Comparison of ENCODE assay signal across 8 mouse cellular contexts in genomic region chr6:118838919-118839915, GRCm38 (mm10).
DNase-seq lines count a peak whose midpoint lies in the region; ATAC-seq and TF ChIP-seq lines count a peak whose summit lies in the region.

No protein-coding gene starts in this region.

- H3K27ac ChIP-seq in intestine, postnatal 0 days (ENCODE audit: low read depth, low read length): no peak overlapping the region
- no peak overlapping the region for H3K27ac ChIP-seq in liver, embryonic 14.5 days
- H3K27ac ChIP-seq in forebrain, embryonic 16.5 days (ENCODE audit: low read length): no peak overlapping the region
- H3K27ac ChIP-seq in hindbrain, embryonic 12.5 days: no peak overlapping the region

- WGBS in intestine, postnatal 0 days: 31% methylated on average over 14 of the region's 14 CpGs
- WGBS in liver, embryonic 14.5 days (ENCODE audit: insufficient replicate concordance): 20% methylated on average over 14 of the region's 14 CpGs
- WGBS in forebrain, embryonic 16.5 days: 75% methylated on average over 14 of the region's 14 CpGs
- WGBS in hindbrain, embryonic 12.5 days: 67% methylated on average over 14 of the region's 14 CpGs

- ATAC-seq in erythroblast, adult 5-6 weeks (replicated peaks; ENCODE audit: low FRiP score, poor library complexity, severe bottlenecking): no peak
- ATAC-seq in intestine, postnatal 0 days: 0 out of 2 replicates have a peak, but pooled peaks have one; percentile 51
- peak; percentile 76 for ATAC-seq in liver, embryonic 14.5 days (ENCODE audit: insufficient read depth)
- ATAC-seq in forebrain, embryonic 16.5 days: no peak
- no peak for ATAC-seq in hindbrain, embryonic 12.5 days (ENCODE audit: low FRiP score)

- TF ChIP-seq EP300 in liver, embryonic 14.5 days (IDR thresholded peaks at IDR 0.05; ENCODE audit: low read depth): no peak

- no peaks in the 10 kb centered on the region for H3K9me3 ChIP-seq in erythroblast, embryonic 14.5 days (ENCODE audit: control insufficient read depth, low read length)
- no peaks in the 10 kb centered on the region for H3K9me3 ChIP-seq in intestine, postnatal 0 days (ENCODE audit: control insufficient read depth)
- H3K9me3 ChIP-seq in liver, embryonic 14.5 days (ENCODE audit: control insufficient read depth, low read length): no peaks in the 10 kb centered on the region
- no peaks in the 10 kb centered on the region for H3K9me3 ChIP-seq in forebrain, embryonic 16.5 days (ENCODE audit: control insufficient read depth, low read length)
- H3K9me3 ChIP-seq in hindbrain, embryonic 12.5 days (replicated peaks): no peaks in the 10 kb centered on the region

- peak overlapping the region; percentile 10 for H3K4me3 ChIP-seq in erythroblast, embryonic 14.5 days (replicated peaks)
- H3K4me3 ChIP-seq in intestine, postnatal 0 days (ENCODE audit: low read depth, low read length): no peak overlapping the region
- H3K4me3 ChIP-seq in liver, embryonic 14.5 days (ENCODE audit: insufficient read depth in 1 of 2, low read depth in 2 of 2, low read length in 2 of 2): no peak overlapping the region
- H3K4me3 ChIP-seq in forebrain, embryonic 16.5 days (replicated peaks; ENCODE audit: low read length): no peak overlapping the region
- H3K4me3 ChIP-seq in hindbrain, embryonic 12.5 days: no peak overlapping the region

- H3K4me1 ChIP-seq in erythroblast, embryonic 14.5 days (ENCODE audit: control insufficient read depth): peaks cover 50% of the 10 kb centered on the region
- H3K4me1 ChIP-seq in intestine, postnatal 0 days (replicated peaks; ENCODE audit: control insufficient read depth, insufficient read depth, low read length): no peaks in the 10 kb centered on the region
- peaks cover 18 to 34% of the 10 kb centered on the region in 2 experiments for H3K4me1 ChIP-seq in liver, embryonic 14.5 days (replicated peaks; ENCODE audit: control insufficient read depth in 2 of 2, insufficient read depth in 2 of 2, low read length in 1 of 2)
- H3K4me1 ChIP-seq in forebrain, embryonic 16.5 days (replicated peaks; ENCODE audit: control insufficient read depth, insufficient read depth, low read length): peaks cover 28% of the 10 kb centered on the region
- peaks cover 12% of the 10 kb centered on the region for H3K4me1 ChIP-seq in hindbrain, embryonic 12.5 days

- H3K27me3 ChIP-seq in erythroblast, embryonic 14.5 days (ENCODE audit: control insufficient read depth): no peaks in the 10 kb centered on the region
- no peaks in the 10 kb centered on the region for H3K27me3 ChIP-seq in intestine, postnatal 0 days (replicated peaks; ENCODE audit: control insufficient read depth, insufficient read depth, low read length)
- H3K27me3 ChIP-seq in liver, embryonic 14.5 days (ENCODE audit: control insufficient read depth, insufficient read depth, low read length): no peaks in the 10 kb centered on the region
- no peaks in the 10 kb centered on the region for H3K27me3 ChIP-seq in forebrain, embryonic 16.5 days (replicated peaks; ENCODE audit: control insufficient read depth, insufficient read depth, low read length)
- H3K27me3 ChIP-seq in hindbrain, embryonic 12.5 days: no peaks in the 10 kb centered on the region

- H3K4me2 ChIP-seq in intestine, postnatal 0 days (replicated peaks; ENCODE audit: low read depth): peak overlapping the region; percentile 0; the same call in 1 of the 2 replicates
- H3K4me2 ChIP-seq in liver, embryonic 14.5 days (ENCODE audit: low read depth): peak overlapping the region; percentile 14; the same call in 1 of the 2 replicates
- H3K4me2 ChIP-seq in forebrain, embryonic 16.5 days (ENCODE audit: low read length): no peak overlapping the region
- H3K4me2 ChIP-seq in hindbrain, embryonic 12.5 days (replicated peaks): no peak overlapping the region

- no peak overlapping the region for H3K9ac ChIP-seq in intestine, postnatal 0 days (ENCODE audit: low read depth, low read length)
- no peak overlapping the region for H3K9ac ChIP-seq in liver, embryonic 14.5 days (replicated peaks)
- H3K9ac ChIP-seq in forebrain, embryonic 16.5 days (replicated peaks; ENCODE audit: low read depth, low read length): no peak overlapping the region
- no peak overlapping the region for H3K9ac ChIP-seq in hindbrain, embryonic 12.5 days

- TF ChIP-seq CTCF in intestine, postnatal 0 days (IDR thresholded peaks at IDR 0.05; ENCODE audit: low read depth): 0 out of 2 replicates have a peak, but pooled peaks have one; percentile 2
- TF ChIP-seq CTCF in liver, embryonic 14.5 days (IDR thresholded peaks at IDR 0.05; ENCODE audit: low read depth): no peak

- peak; percentile 73 for DNase-seq in MEL-GATA-1-ER (ENCODE audit: extremely low read depth, low read depth)
- peak in 1 of 3 experiments; percentile 38 for DNase-seq in liver, embryonic 14.5 days (ENCODE audit: low read depth in 3 of 3, low spot score in 3 of 3)
- no peak for DNase-seq in thymus, postnatal 36 days

- H3K36me3 ChIP-seq in erythroblast, embryonic 14.5 days (ENCODE audit: control insufficient read depth): no peaks in the 10 kb centered on the region
- no peaks in the 10 kb centered on the region for H3K36me3 ChIP-seq in intestine, postnatal 0 days (ENCODE audit: control insufficient read depth, insufficient read depth)
- H3K36me3 ChIP-seq in liver, embryonic 14.5 days (replicated peaks; ENCODE audit: control insufficient read depth, insufficient read depth, low read depth): no peaks in the 10 kb centered on the region
- no peaks in the 10 kb centered on the region for H3K36me3 ChIP-seq in forebrain, embryonic 16.5 days (ENCODE audit: control insufficient read depth, insufficient read depth)
- no peaks in the 10 kb centered on the region for H3K36me3 ChIP-seq in hindbrain, embryonic 12.5 days

Comparison
In these comparisons a context has a peak if more than half of its experiments do, and no peak if none do; other contexts are left out.
1. ATAC-seq: peak in intestine, postnatal 0 days (single experiment) and liver, embryonic 14.5 days (single experiment); none in erythroblast, adult 5-6 weeks (single experiment), forebrain, embryonic 16.5 days (single experiment) and hindbrain, embryonic 12.5 days (single experiment).
2. H3K4me2 ChIP-seq: peak in intestine, postnatal 0 days (single experiment) and liver, embryonic 14.5 days (single experiment); none in forebrain, embryonic 16.5 days (single experiment) and hindbrain, embryonic 12.5 days (single experiment).